Mouse (Mus musculus) splenic B cell, adult 2 months (primary cell): ENCODE results near the gene Mpp2.

Experiments
- DNase-seq: peaks from one replicate; pipeline ENCODE4 v3.0.0-alpha.2; 2011; ENCODE audit warnings: low read depth, low spot score
- H3K27me3 ChIP-seq: 2 replicates; pipeline ENCODE4 v1.6.1; 2012; ENCODE audit warnings: mild to moderate bottlenecking, low read length, moderate library complexity, mixed read lengths; ENCODE audit not compliant: control insufficient read depth, poor library complexity, insufficient read depth, severe bottlenecking
- H3K36me3 ChIP-seq: 2 replicates; pipeline ENCODE4 v1.6.1; 2012; ENCODE audit warnings: mild to moderate bottlenecking, low read length, moderate library complexity, mixed read lengths; ENCODE audit not compliant: control insufficient read depth, poor library complexity, insufficient read depth, severe bottlenecking

Gene Mpp2

DNA sequence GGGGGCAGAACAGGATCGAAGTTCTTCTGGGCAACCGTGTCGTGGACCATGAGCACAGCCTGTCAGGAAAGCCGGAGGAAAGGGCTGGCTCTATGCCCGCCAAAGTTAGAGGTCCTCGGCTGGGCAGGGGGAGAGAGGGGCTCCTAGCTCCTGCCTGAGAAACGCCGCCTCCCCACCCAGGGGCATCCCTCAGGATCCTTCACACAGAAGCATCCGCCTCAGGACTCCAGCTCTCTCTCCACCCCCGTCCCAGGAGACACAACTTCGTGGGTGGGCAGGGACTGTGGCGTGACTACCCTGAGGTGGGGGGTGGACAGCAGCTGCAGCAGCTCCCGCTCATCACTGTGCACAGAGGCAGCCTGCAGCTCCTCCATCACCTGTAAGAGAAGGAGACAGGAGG lies 64.9 kb downstream of the Mpp2 start:
- Histone ChIP-seq H3K36me3 (no peaks in the 10 kb centered on the region; the same call in 1 of the 2 replicates), H3K27me3 (no peaks in the 10 kb centered on the region; the same call in 1 of the 2 replicates)
- no peak for DNase-seq

DNA sequence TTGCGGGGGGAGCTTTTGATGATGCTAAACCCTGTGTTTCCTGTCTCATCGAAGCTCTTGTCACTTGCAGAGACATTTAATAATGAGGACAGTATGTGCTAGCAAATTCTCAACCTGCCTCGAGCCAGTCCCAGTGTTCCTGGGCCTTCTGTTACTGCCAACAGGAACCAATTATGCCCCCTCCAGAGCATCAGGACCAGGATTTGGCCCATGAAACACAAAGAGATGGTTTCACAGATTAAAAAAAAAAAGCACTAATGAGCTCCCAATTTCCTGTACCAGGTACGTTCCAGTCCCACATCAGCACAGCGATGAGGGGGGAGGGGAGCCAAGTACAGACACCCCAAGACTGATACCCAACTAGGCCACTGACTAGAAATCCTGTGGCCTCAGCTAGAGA lies 67.1 kb downstream of the Mpp2 start:
- no peak for DNase-seq
- Histone ChIP-seq H3K27me3 (no peaks in the 10 kb centered on the region; the same call in 1 of the 2 replicates), H3K36me3 (no peaks in the 10 kb centered on the region; the same call in 1 of the 2 replicates)

GRCm38 (mm10) chr11:102019736-102020135 lies 68.6 kb downstream of the Mpp2 start:
- Histone ChIP-seq H3K36me3 (no peaks in the 10 kb centered on the region; the same call in 1 of the 2 replicates), H3K27me3 (no peaks in the 10 kb centered on the region; the same call in 1 of the 2 replicates)
- no peak for DNase-seq

GRCm38 (mm10) chr11:102016136-102016535 lies 72.2 kb downstream of the Mpp2 start:
- Histone ChIP-seq H3K36me3 (no peaks in the 10 kb centered on the region), H3K27me3 (no peaks in the 10 kb centered on the region)
- DNase-seq = no peak

DNA sequence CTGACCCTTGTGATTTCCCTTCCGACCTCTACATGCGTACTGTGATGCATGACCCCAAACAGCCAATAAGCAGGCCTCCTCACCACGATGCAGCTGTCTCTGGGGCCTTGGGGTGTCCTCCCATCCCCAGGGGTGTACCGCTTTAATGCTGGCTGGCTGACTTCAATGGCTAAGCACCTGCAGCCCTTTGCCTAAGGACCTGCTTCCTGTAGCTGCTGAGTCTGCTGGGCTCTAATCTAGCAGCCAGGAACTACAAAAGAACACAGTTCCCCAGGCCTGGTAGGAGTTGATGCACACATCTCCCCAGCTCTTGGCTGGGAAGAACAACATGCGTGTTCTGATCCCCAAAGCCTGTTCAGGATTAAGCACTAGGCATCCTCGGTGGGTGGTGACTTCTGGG lies 72.8 kb downstream of the Mpp2 start:
- Histone ChIP-seq H3K36me3 (no peaks in the 10 kb centered on the region), H3K27me3 (no peaks in the 10 kb centered on the region)
- DNase-seq = peak; percentile 26

DNA sequence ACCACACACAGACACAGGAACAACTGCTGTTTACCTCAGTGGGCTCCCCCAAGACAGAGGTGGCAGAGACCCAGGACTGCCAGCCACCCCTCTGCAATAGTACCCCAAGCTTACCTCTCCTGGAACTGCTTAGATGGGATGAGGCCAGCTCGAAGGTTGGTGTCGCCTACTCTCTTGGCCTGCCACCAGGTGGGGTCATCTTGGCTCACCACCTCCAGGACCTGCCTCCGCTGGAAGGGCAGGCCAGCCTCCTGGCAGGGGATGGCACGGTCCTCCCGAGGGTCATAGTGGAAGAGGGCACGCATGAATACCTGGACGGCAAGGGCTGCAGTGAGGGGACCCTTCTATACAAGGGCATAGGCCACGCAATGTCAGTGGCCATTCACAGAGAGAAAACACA lies 75.1 kb downstream of the Mpp2 start:
- no peak for DNase-seq
- Histone ChIP-seq H3K36me3 (no peaks in the 10 kb centered on the region), H3K27me3 (no peaks in the 10 kb centered on the region)

GRCm38 (mm10) chr11:102011510-102011909 lies 76.8 kb downstream of the Mpp2 start:
- H3K36me3 ChIP-seq = no peaks in the 10 kb centered on the region
- H3K27me3 ChIP-seq = no peaks in the 10 kb centered on the region
- DNase-seq = no peak

DNA sequence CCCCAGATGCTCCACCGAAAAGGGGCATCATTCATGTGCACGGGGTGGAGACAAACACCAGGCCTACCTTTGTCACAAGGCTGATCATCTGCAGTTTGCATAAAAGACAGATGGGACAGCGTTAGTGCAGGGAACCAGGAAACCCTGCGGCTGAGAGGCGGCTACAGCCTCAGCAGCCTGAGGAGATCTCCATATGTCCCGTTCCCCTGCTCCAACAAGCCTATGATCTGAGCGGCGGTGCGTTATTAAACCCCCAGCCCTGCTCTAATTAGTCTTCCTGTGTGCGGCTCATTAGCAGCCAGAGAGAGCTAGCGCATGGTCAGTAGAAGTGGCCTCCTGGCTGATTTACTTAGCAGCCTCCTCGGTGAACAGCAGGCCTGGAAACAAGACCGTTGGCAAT lies 78.2 kb downstream of the Mpp2 start:
- DNase-seq = no peak
- no peaks in the 10 kb centered on the region for H3K27me3 ChIP-seq
- no peaks in the 10 kb centered on the region for H3K36me3 ChIP-seq

GRCm38 (mm10) chr11:102008954-102009637 lies 79.2 kb downstream of the Mpp2 start:
- peak; percentile 14 for DNase-seq
- Histone ChIP-seq H3K27me3 (no peaks in the 10 kb centered on the region), H3K36me3 (no peaks in the 10 kb centered on the region)

- Histone ChIP-seq H3K27me3 (no peaks in the 10 kb centered on the region), H3K36me3 (no peaks in the 10 kb centered on the region)
- no peak for DNase-seq
These were observed 79.9 kb downstream of the Mpp2 start for GRCm38 (mm10) chr11:102008372-102008771.
